Mouse (Mus musculus) megakaryocyte, embryonic 14.5 days (primary cell): ENCODE data around the gene Traf5.

Experiments used
- FLI1 ChIP-seq: IDR thresholded peaks from 2 replicates; pipeline ENCODE4 v1.6.1; 2012; ENCODE audit warnings: low read length, inconsistent platforms, mixed read lengths
- GATA1 ChIP-seq: IDR thresholded peaks from 3 replicates; pipeline ENCODE4 v1.6.1; 2012; ENCODE audit warnings: mixed read lengths, low read length, inconsistent platforms, borderline replicate concordance

DNA sequence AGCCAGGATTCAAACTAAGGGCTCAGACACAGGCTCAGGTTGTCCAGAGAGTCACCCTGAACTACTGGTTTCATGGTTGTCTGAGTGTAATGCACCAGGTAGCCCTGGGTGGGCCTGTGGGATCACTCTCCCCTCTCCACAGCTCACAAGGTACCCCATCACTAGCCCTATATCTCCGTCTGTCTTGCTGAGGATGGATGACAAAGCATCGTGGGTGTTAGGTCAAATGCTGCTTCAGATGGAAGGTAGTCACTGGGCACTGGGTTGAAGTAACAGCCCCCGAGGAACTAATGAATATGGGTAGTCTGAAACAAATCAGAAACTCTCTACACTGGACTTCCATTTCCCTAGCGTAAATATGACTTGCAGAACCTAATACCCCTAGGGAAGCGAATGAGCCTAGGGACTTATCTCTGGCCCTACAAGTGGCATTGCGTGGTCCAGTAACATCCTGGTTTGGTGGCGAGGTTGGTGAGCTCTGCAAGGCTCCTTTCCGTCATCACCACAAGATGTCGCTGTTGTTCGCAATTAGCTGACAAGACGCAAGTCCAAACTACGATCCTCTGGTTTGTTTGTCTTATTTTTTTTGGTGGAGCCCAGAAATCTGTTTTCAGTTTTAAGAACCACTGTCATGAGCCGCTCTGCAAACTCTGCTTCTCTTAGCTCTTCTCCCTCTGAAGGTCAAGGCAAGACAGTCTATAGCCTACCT is 127.4 kb downstream of the Traf5 start:
- TF ChIP-seq GATA1 (no peak), FLI1 (no peak)
